Mouse (Mus musculus): Measurements from ENCODE around the gene Fam189b. TPM values are rescaled to one million over a fixed set of nuclear protein-coding genes. Genes with fewer than 3 reads are reported as not detected.

Fam189b gene
- total RNA-seq, 1 experiment, result 9.3 TPM

- Histone ChIP-seq H3K9me3 (ENCODE audit: control insufficient read depth, insufficient read depth, low read depth, low read length) (no peaks in the 10 kb centered on the region), H3K4me3 (ENCODE audit: insufficient read depth in 1 of 2, low read depth in 1 of 2, low read length in 2 of 2, poor library complexity in 1 of 2, severe bottlenecking in 1 of 2) (peak overlapping the region; percentile 72 to 83; a peak in 3 of 4 replicates), H3K9ac (ENCODE audit: insufficient read depth, low read depth, low read length, poor library complexity, severe bottlenecking) (peak overlapping the region; percentile 79; the same call in 1 of the 2 replicates), H3K27ac (ENCODE audit: insufficient read depth, low read depth, low read length, poor library complexity, severe bottlenecking) (no peak overlapping the region), H3K36me3 (ENCODE audit: control insufficient read depth, insufficient read depth, low read length, poor library complexity, severe bottlenecking) (peaks cover 18% of the 10 kb centered on the region), H3K4me1 (ENCODE audit: control insufficient read depth in 2 of 2, insufficient read depth in 2 of 2, low read length in 2 of 2, poor library complexity in 1 of 2) (peaks cover 5 to 26% of the 10 kb centered on the region in 2 experiments; a peak in 3 of 4 replicates)
- in situ Hi-C loops (cut with MboI; ENCODE audit: low sequenced_read_pairs in 2 of 2, unreplicated experiment in 2 of 2), result no loop called here
- no peak for TF ChIP-seq ZC3H11A (IDR thresholded peaks at IDR 0.05; ENCODE audit: borderline replicate concordance, low read depth, low read length)
- no peak for TF ChIP-seq MAFK (IDR thresholded peaks at IDR 0.05; ENCODE audit: insufficient read depth, low read depth, low read length)
- TF ChIP-seq CHD2 (IDR thresholded peaks at IDR 0.05; ENCODE audit: low read depth, low read length), result no peak
- no peak for TF ChIP-seq ZNF384 (IDR thresholded peaks at IDR 0.05; ENCODE audit: low read depth, low read length)
- TF ChIP-seq HCFC1 (IDR thresholded peaks at IDR 0.05; ENCODE audit: borderline replicate concordance, insufficient read depth, low read length), result no peak
- DNase-seq (ENCODE audit: low read depth, low spot score), result no peak
Observed at GRCm38 (mm10) chr3:89183959-89184315, 994 bp downstream of the Fam189b start.

DNA sequence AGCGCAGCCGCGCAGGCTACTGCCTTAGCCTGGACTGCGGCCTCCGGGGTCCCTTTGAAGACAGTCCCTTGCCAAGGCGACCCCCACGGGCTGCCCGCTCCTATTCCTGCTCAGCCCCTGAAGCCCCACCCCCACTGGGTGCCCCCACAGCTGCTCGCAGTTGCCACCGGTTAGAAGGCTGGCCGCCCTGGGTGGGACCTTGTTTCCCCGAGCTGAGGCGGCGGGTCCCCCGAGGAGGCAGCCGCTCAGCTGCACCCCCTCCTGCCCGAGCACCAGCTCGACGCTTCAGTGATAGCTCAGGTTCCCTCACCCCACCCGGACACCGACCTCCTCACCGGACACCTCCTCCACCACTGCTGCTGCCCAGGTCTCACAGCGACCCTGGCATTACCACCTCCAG is 4.3 kb downstream of the Fam189b start:
- Histone ChIP-seq H3K9me3 (ENCODE audit: control insufficient read depth, insufficient read depth, low read depth, low read length) (no peaks in the 10 kb centered on the region), H3K4me1 (ENCODE audit: control insufficient read depth in 2 of 2, insufficient read depth in 2 of 2, low read length in 2 of 2, poor library complexity in 1 of 2) (peaks cover 5 to 23% of the 10 kb centered on the region in 2 experiments; a peak in 3 of 4 replicates), H3K4me3 (ENCODE audit: insufficient read depth in 1 of 2, low read depth in 1 of 2, low read length in 2 of 2, poor library complexity in 1 of 2, severe bottlenecking in 1 of 2) (peak overlapping the region; percentile 54 to 58; a peak in 3 of 4 replicates), H3K36me3 (ENCODE audit: control insufficient read depth, insufficient read depth, low read length, poor library complexity, severe bottlenecking) (no peaks in the 10 kb centered on the region; the same call in 1 of the 2 replicates), H3K9ac (ENCODE audit: insufficient read depth, low read depth, low read length, poor library complexity, severe bottlenecking) (peak overlapping the region; percentile 60), H3K27ac (ENCODE audit: insufficient read depth, low read depth, low read length, poor library complexity, severe bottlenecking) (no peak overlapping the region)
- no peak for TF ChIP-seq CHD2 (IDR thresholded peaks at IDR 0.05; ENCODE audit: low read depth, low read length)
- TF ChIP-seq ZNF384 (IDR thresholded peaks at IDR 0.05; ENCODE audit: low read depth, low read length), result no peak
- no peak for TF ChIP-seq HCFC1 (IDR thresholded peaks at IDR 0.05; ENCODE audit: borderline replicate concordance, insufficient read depth, low read length)
- TF ChIP-seq ZC3H11A (IDR thresholded peaks at IDR 0.05; ENCODE audit: borderline replicate concordance, low read depth, low read length), result no peak
- no peak for TF ChIP-seq MAFK (IDR thresholded peaks at IDR 0.05; ENCODE audit: insufficient read depth, low read depth, low read length)
- DNase-seq (ENCODE audit: low read depth, low spot score), result no peak
- in situ Hi-C loops (cut with MboI; ENCODE audit: low sequenced_read_pairs in 2 of 2, unreplicated experiment in 2 of 2), result no loop called here

DNA sequence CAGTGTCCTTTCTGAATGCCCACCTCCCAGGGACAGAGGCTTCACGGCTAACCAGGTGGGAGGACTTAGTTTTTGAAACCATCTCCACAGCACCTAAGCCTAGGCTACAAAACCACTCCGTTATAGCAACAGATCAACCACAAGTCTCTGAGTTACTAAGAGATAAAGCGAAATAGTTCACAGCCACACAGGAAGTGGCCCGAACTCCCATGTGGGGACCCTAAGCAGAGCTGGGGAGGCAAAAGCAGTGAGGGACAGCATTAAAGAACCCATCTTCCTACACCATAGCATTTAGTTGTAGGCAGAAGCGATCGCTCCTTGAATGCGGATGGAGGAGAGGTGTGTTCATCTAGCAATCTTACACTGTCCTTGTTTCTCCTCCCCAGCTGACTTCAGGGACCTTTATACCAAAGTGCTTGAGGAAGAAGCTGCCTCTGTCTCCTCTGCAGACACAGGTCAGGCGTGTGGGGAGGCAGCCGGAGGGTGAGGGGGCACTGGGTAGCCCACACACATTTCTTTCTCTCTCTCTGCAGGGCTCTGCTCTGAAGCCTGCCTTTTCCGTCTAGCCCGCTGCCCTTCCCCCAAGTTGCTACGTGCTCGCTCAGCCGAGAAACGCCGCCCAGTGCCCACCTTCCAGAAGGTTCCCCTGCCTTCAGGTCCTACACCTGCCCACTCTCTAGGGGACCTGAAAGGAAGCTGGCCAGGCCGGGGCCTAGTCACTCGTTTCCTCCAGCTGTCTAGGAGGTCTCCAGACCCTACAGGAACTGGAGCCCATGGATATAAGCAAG is 4.9 kb downstream of the Fam189b start:
- Histone ChIP-seq H3K4me3 (ENCODE audit: insufficient read depth in 1 of 2, low read depth in 1 of 2, low read length in 2 of 2, poor library complexity in 1 of 2, severe bottlenecking in 1 of 2) (peak overlapping the region; percentile 0 to 54; a peak in 2 of 4 replicates), H3K36me3 (ENCODE audit: control insufficient read depth, insufficient read depth, low read length, poor library complexity, severe bottlenecking) (no peaks in the 10 kb centered on the region), H3K9me3 (ENCODE audit: control insufficient read depth, insufficient read depth, low read depth, low read length) (no peaks in the 10 kb centered on the region), H3K4me1 (ENCODE audit: control insufficient read depth in 2 of 2, insufficient read depth in 2 of 2, low read length in 2 of 2, poor library complexity in 1 of 2) (peaks cover 5 to 23% of the 10 kb centered on the region in 2 experiments; a peak in 3 of 4 replicates), H3K9ac (ENCODE audit: insufficient read depth, low read depth, low read length, poor library complexity, severe bottlenecking) (0 out of 2 replicates have a peak overlapping the region, but pooled peaks have one; percentile 60), H3K27ac (ENCODE audit: insufficient read depth, low read depth, low read length, poor library complexity, severe bottlenecking) (no peak overlapping the region)
- TF ChIP-seq HCFC1 (IDR thresholded peaks at IDR 0.05; ENCODE audit: borderline replicate concordance, insufficient read depth, low read length) (no peak), ZNF384 (IDR thresholded peaks at IDR 0.05; ENCODE audit: low read depth, low read length) (no peak), ZC3H11A (IDR thresholded peaks at IDR 0.05; ENCODE audit: borderline replicate concordance, low read depth, low read length) (no peak), CHD2 (IDR thresholded peaks at IDR 0.05; ENCODE audit: low read depth, low read length) (no peak), MAFK (IDR thresholded peaks at IDR 0.05; ENCODE audit: insufficient read depth, low read depth, low read length) (no peak)
- in situ Hi-C loops (cut with MboI; ENCODE audit: low sequenced_read_pairs in 2 of 2, unreplicated experiment in 2 of 2), result no loop called here
- no peak for DNase-seq (ENCODE audit: low read depth, low spot score)

GRCm38 (mm10) chr3:89188478-89188875 is 5.5 kb downstream of the Fam189b start:
- Histone ChIP-seq H3K9ac (ENCODE audit: insufficient read depth, low read depth, low read length, poor library complexity, severe bottlenecking) (peak overlapping the region; percentile 1; the same call in 1 of the 2 replicates), H3K27ac (ENCODE audit: insufficient read depth, low read depth, low read length, poor library complexity, severe bottlenecking) (no peak overlapping the region), H3K4me1 (ENCODE audit: control insufficient read depth in 2 of 2, insufficient read depth in 2 of 2, low read length in 2 of 2, poor library complexity in 1 of 2) (peaks cover 5 to 23% of the 10 kb centered on the region in 2 experiments; a peak in 3 of 4 replicates), H3K4me3 (ENCODE audit: insufficient read depth in 1 of 2, low read depth in 1 of 2, low read length in 2 of 2, poor library complexity in 1 of 2, severe bottlenecking in 1 of 2) (peak overlapping the region in 1 of 2 experiments; percentile 7; a peak in 1 of 4 replicates), H3K36me3 (ENCODE audit: control insufficient read depth, insufficient read depth, low read length, poor library complexity, severe bottlenecking) (no peaks in the 10 kb centered on the region), H3K9me3 (ENCODE audit: control insufficient read depth, insufficient read depth, low read depth, low read length) (no peaks in the 10 kb centered on the region)
- DNase-seq (ENCODE audit: low read depth, low spot score), result no peak
- TF ChIP-seq MAFK (IDR thresholded peaks at IDR 0.05; ENCODE audit: insufficient read depth, low read depth, low read length) (no peak), CHD2 (IDR thresholded peaks at IDR 0.05; ENCODE audit: low read depth, low read length) (no peak), ZC3H11A (IDR thresholded peaks at IDR 0.05; ENCODE audit: borderline replicate concordance, low read depth, low read length) (no peak), HCFC1 (IDR thresholded peaks at IDR 0.05; ENCODE audit: borderline replicate concordance, insufficient read depth, low read length) (no peak), ZNF384 (IDR thresholded peaks at IDR 0.05; ENCODE audit: low read depth, low read length) (no peak)
- in situ Hi-C loops (cut with MboI; ENCODE audit: low sequenced_read_pairs in 2 of 2, unreplicated experiment in 2 of 2), result no loop called here

Measured in ES-E14 (cell line).